Mouse (Mus musculus): ENCODE results near the gene Slc2a8. TPM values are rescaled to one million over a fixed set of nuclear protein-coding genes. Genes with fewer than 3 reads are reported as not detected.

The Slc2a8 gene
- total and polyA plus RNA-seq, 3 experiments = 7.4 to 16.0 TPM; not detected in 1

DNA sequence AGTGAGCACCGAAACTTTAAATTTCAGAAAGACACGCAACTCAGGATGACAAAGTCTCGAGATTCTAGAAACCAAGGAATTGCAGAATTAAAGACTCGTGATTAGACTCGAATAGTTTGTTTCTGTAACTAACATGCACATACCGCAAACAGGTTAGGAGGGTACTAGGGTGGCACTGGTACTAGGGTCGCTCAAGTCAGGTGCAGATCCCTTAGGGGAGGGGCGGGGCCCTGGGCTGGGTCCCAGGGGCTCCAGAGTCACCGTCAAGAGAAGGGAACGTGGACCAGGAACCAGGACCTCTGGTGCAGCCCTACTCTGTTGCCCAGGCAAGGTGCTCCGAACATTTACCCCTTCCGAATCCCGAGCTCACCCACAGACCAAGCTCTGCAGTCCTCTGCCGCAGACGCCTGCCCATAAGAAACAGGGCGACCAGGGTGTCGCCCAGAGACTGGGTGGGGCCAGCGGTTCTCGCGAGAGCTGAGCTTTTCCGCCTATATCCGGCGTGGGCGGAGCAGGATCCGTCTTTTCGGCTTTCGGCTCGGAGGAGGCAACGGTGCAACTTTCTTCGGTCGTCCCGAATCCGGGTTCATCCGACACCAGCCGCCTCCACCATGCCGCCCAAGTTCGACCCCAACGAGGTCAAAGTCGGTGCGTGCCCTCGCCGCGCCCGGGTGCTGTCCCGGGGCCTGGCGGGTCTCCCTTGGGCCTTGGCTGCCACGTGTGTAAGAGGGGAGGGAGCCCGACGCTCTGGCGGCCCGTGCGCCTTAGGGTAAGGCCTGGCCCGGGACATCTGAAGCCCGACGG lies 20.5 kb downstream of the Slc2a8 start, which contains the start of the genes Rpl12 and Lrsam1:
Gene Rpl12 (plus strand): TSS at position 368 of the 804 bp plus-strand sequence.
Gene Lrsam1 (minus strand): TSS at position 423 of the 804 bp plus-strand sequence.
- H3K9me3 ChIP-seq (replicated peaks; ENCODE audit: insufficient read depth, low read length) = no peaks in the 10 kb centered on the region
- peak within 1 kb of the TSS; percentile 95 for H3K27ac ChIP-seq (ENCODE audit: control insufficient read depth, low read depth, low read length)
- DNase-seq (ENCODE audit: low read depth, low spot score) = peak; percentile 94
- H3K79me2 ChIP-seq (ENCODE audit: control insufficient read depth, insufficient read depth, low read length, poor library complexity) = peaks cover 43% of the 10 kb centered on the region
- H3K4me3 ChIP-seq (ENCODE audit: control insufficient read depth in 1 of 2, insufficient read depth in 1 of 2, low read depth in 2 of 2, low read length in 2 of 2) = peak within 1 kb of the TSS; percentile 51 to 84
- peaks cover 0 to 13% of the 10 kb centered on the region in 2 experiments; a peak in 3 of 4 replicates for H3K4me1 ChIP-seq (ENCODE audit: control insufficient read depth in 1 of 2, insufficient read depth in 2 of 2, low read length in 2 of 2)
- H3K36me3 ChIP-seq (ENCODE audit: control insufficient read depth in 1 of 2, insufficient read depth in 2 of 2, low read length in 2 of 2) = peaks cover 6 to 12% of the 10 kb centered on the region in 2 experiments
- peak within 1 kb of the TSS; percentile 91 for H3K9ac ChIP-seq (ENCODE audit: control insufficient read depth, low read depth, low read length, poor library complexity, severe bottlenecking)
- H3K27me3 ChIP-seq (ENCODE audit: control insufficient read depth in 1 of 2, insufficient read depth in 2 of 2, low read length in 2 of 2) = no peaks in the 10 kb centered on the region
- no peak for TF ChIP-seq RAD21 (IDR thresholded peaks at IDR 0.05; ENCODE audit: low read depth, low read length)
- no peak for TF ChIP-seq TAL1 (IDR thresholded peaks at IDR 0.05; ENCODE audit: low read length)
- TF ChIP-seq CHD1 (IDR thresholded peaks at IDR 0.05; ENCODE audit: low read depth, low read length) = no peak
- TF ChIP-seq POLR2AphosphoS2 (IDR thresholded peaks at IDR 0.05; ENCODE audit: low read length) = peak; percentile 89; the same call in 1 of the 2 replicates
- TF ChIP-seq ZC3H11A (IDR thresholded peaks at IDR 0.05; ENCODE audit: low read depth, low read length) = no peak
- peak; percentile 97 for TF ChIP-seq TBP (IDR thresholded peaks at IDR 0.05; ENCODE audit: low read depth, low read length)
- no peak for TF ChIP-seq GABPA (IDR thresholded peaks at IDR 0.05; ENCODE audit: low read depth, low read length)
- TF ChIP-seq ZMIZ1 (IDR thresholded peaks at IDR 0.05; ENCODE audit: low read depth, low read length) = peak; percentile 48; the same call in 1 of the 2 replicates
- no peak for TF ChIP-seq ETS1 (IDR thresholded peaks at IDR 0.05; ENCODE audit: low read depth, low read length)
- TF ChIP-seq EP300 (IDR thresholded peaks at IDR 0.05; ENCODE audit: low read depth in 1 of 2, low read length in 2 of 2) = no peak
- TF ChIP-seq MAZ (IDR thresholded peaks at IDR 0.05; ENCODE audit: low read depth, low read length) = peak; percentile 79; the same call in 1 of the 2 replicates
- no peak for TF ChIP-seq MEF2A (IDR thresholded peaks at IDR 0.05; ENCODE audit: extremely low read depth, insufficient replicate concordance, low read depth, low read length, poor library complexity, severe bottlenecking)
- no peak for TF ChIP-seq RCOR1 (IDR thresholded peaks at IDR 0.05; ENCODE audit: low read depth, low read length)
- TF ChIP-seq KAT2A (conservative IDR thresholded peaks at IDR 0.05; ENCODE audit: low read depth, low read length) = peak; percentile 89
- TF ChIP-seq UBTF (IDR thresholded peaks at IDR 0.05; ENCODE audit: borderline replicate concordance, insufficient read depth, low read depth, low read length) = no peak
- peak; percentile 90 for TF ChIP-seq SIN3A (IDR thresholded peaks at IDR 0.05; ENCODE audit: low read length)
- peak; percentile 92 for TF ChIP-seq NELFE (IDR thresholded peaks at IDR 0.05; ENCODE audit: low read depth, low read length)
- no peak for TF ChIP-seq CTCF (IDR thresholded peaks at IDR 0.05 in 2 of 3, conservative IDR thresholded peaks at IDR 0.05 in 1 of 3; ENCODE audit: control insufficient read depth in 1 of 3, insufficient read depth in 1 of 3, low read depth in 2 of 3, low read length in 3 of 3, poor library complexity in 1 of 3, severe bottlenecking in 1 of 3)
- no peak for TF ChIP-seq E2F4 (IDR thresholded peaks at IDR 0.05; ENCODE audit: borderline replicate concordance, low read depth, low read length)
- peak; percentile 86 for TF ChIP-seq TCF12 (IDR thresholded peaks at IDR 0.05; ENCODE audit: low read depth, low read length)
- TF ChIP-seq NRF1 (IDR thresholded peaks at IDR 0.05; ENCODE audit: insufficient read depth, low read depth, low read length, poor library complexity, severe bottlenecking) = peak; percentile 27; the same call in 1 of the 2 replicates
- TF ChIP-seq MYB (IDR thresholded peaks at IDR 0.05; ENCODE audit: low read depth, low read length) = no peak
- no peak for TF ChIP-seq JUND (IDR thresholded peaks at IDR 0.05; ENCODE audit: low read depth, low read length)
- no peak for TF ChIP-seq MAFK (IDR thresholded peaks at IDR 0.05; ENCODE audit: borderline replicate concordance, low read depth, low read length)
- TF ChIP-seq BHLHE40 (IDR thresholded peaks at IDR 0.05; ENCODE audit: borderline replicate concordance, low read depth, low read length) = no peak
- TF ChIP-seq POLR2A (IDR thresholded peaks at IDR 0.05; ENCODE audit: control insufficient read depth in 1 of 2, insufficient read depth in 1 of 2, low read depth in 1 of 2, low read length in 2 of 2, poor library complexity in 1 of 2) = peak; percentile 96 to 97
- no peak for TF ChIP-seq GATA1 (IDR thresholded peaks at IDR 0.05; ENCODE audit: low read depth, low read length)
- TF ChIP-seq USF1 (IDR thresholded peaks at IDR 0.05; ENCODE audit: low read depth, low read length) = no peak
- peak; percentile 94 for TF ChIP-seq HCFC1 (IDR thresholded peaks at IDR 0.05; ENCODE audit: low read depth, low read length)
- TF ChIP-seq ELF1 (IDR thresholded peaks at IDR 0.05; ENCODE audit: low read depth, low read length) = peak; percentile 73; the same call in 1 of the 2 replicates
- TF ChIP-seq ZNF384 (IDR thresholded peaks at IDR 0.05; ENCODE audit: low read depth, low read length) = no peak
- no peak for TF ChIP-seq SMC3 (IDR thresholded peaks at IDR 0.05; ENCODE audit: low read depth, low read length)
- TF ChIP-seq MYC (IDR thresholded peaks at IDR 0.05; ENCODE audit: low read depth, low read length) = peak; percentile 95
- TF ChIP-seq USF2 (IDR thresholded peaks at IDR 0.05; ENCODE audit: borderline replicate concordance in 1 of 2, insufficient read depth in 1 of 2, low read depth in 1 of 2, low read length in 2 of 2) = no peak
- TF ChIP-seq CHD2 (IDR thresholded peaks at IDR 0.05; ENCODE audit: low read length) = peak; percentile 98
- no peak for TF ChIP-seq ZKSCAN1 (IDR thresholded peaks at IDR 0.05; ENCODE audit: low read depth, low read length)
